27 mouse cellular contexts compared by ENCODE assay signal in genomic region chr5:35263716-35264115, GRCm38 (mm10). TPM values are rescaled to one million over a fixed set of nuclear protein-coding genes. Genes with fewer than 3 reads are reported as not detected.
DNase-seq lines count a peak whose midpoint lies in the region; ATAC-seq lines count a peak whose summit lies in the region.
"Had no signal": no experiment of that assay in that cellular context is flagged by ENCODE, and none has a peak within 500 bp of the region (broad histone marks: within the 10 kb centered on the region; RNA-seq: fewer than 3 reads in every experiment).

No protein-coding gene starts in this region.

- H3K4me1 ChIP-seq in lung, embryonic 16.5 days (replicated peaks; ENCODE audit: control insufficient read depth, insufficient read depth, low read length) = no peaks in the 10 kb centered on the region
- H3K4me1 ChIP-seq: embryonic facial prominence, embryonic 12.5 days; embryonic facial prominence, embryonic 15.5 days had no signal

- no peak overlapping the region for H3K27ac ChIP-seq in lung, embryonic 16.5 days (ENCODE audit: low read length)
- H3K27ac ChIP-seq: embryonic facial prominence, embryonic 12.5 days; embryonic facial prominence, embryonic 15.5 days; gastrocnemius, adult 2 months; hindbrain, embryonic 12.5 days had no signal

- no peak for DNase-seq in lung, postnatal 14 days
- DNase-seq in urinary bladder, adult 18-20 months (ENCODE audit: low spot score in 2 of 2) = peak; percentile 7
- no peak for DNase-seq in urinary bladder, adult 2 months (ENCODE audit: low spot score)
- peak; percentile 5 for DNase-seq in skeletal muscle tissue, adult 2 months (ENCODE audit: low read depth, low spot score)
- DNase-seq in left cerebral cortex, postnatal 36 days (ENCODE audit: low spot score in 2 of 2) = no peak
- DNase-seq: adrenal gland, adult 2 months; adrenal gland, postnatal 14 days; cerebellum, adult 11 months; cerebellum, adult 2 months; cerebellum, adult 9-11 months; cerebellum, postnatal 25 days; forebrain, postnatal 0 days; gastrocnemius, postnatal 14 days; heart, adult 11 months had no signal

- H3K27me3 ChIP-seq in lung, embryonic 16.5 days (ENCODE audit: control insufficient read depth, insufficient read depth, low read depth, low read length) = no peaks in the 10 kb centered on the region
- H3K27me3 ChIP-seq: embryonic facial prominence, embryonic 12.5 days; embryonic facial prominence, embryonic 15.5 days had no signal

- H3K4me2 ChIP-seq in lung, embryonic 16.5 days (ENCODE audit: low read depth, low read length) = no peak overlapping the region
- H3K4me2 ChIP-seq: embryonic facial prominence, embryonic 12.5 days; embryonic facial prominence, embryonic 15.5 days; heart, embryonic 11.5 days; hindbrain, embryonic 12.5 days had no signal

- WGBS in lung, embryonic 16.5 days = 7% methylated on average over 4 of the region's 4 CpGs

- no peak overlapping the region for H3K4me3 ChIP-seq in lung, embryonic 16.5 days (ENCODE audit: low read length)
- H3K4me3 ChIP-seq: embryonic facial prominence, embryonic 12.5 days; embryonic facial prominence, embryonic 15.5 days; gastrocnemius, adult 2 months; hindbrain, embryonic 12.5 days had no signal

- H3K36me3 ChIP-seq in lung, embryonic 16.5 days (ENCODE audit: control insufficient read depth, insufficient read depth, low read length) = no peaks in the 10 kb centered on the region
- H3K36me3 ChIP-seq: embryonic facial prominence, embryonic 12.5 days; embryonic facial prominence, embryonic 15.5 days; hindbrain, embryonic 12.5 days had no signal

- peak; percentile 85 for ATAC-seq in lung, embryonic 16.5 days (ENCODE audit: low read depth)
- ATAC-seq: CD4-positive, CD25-positive, alpha-beta regulatory T cell, adult 4 months; forebrain, embryonic 14.5 days; forebrain, postnatal 0 days had no signal

- intact Hi-C loops in left cerebral cortex, postnatal 36 days (cut with DNase I) = no loop called here

- no peak overlapping the region for H3K9ac ChIP-seq in lung, embryonic 16.5 days (ENCODE audit: low read length)
- H3K9ac ChIP-seq: embryonic facial prominence, embryonic 12.5 days; embryonic facial prominence, embryonic 15.5 days; forebrain, postnatal 0 days; hindbrain, embryonic 12.5 days had no signal

- no peaks in the 10 kb centered on the region for H3K9me3 ChIP-seq in lung, embryonic 16.5 days (ENCODE audit: control insufficient read depth, low read length)
- H3K9me3 ChIP-seq: embryonic facial prominence, embryonic 12.5 days; embryonic facial prominence, embryonic 15.5 days; hindbrain, embryonic 12.5 days had no signal

RNA-seq across cellular contexts. Expression of gene Adra2c, which starts 14.4 kb away (rescaled TPM):
- polyA plus RNA-seq in lung, embryonic 16.5 days (2015; fragmentation: Nextera tagmentation; extraction: Ambion mirVana) = not detected in 2 replicates
- polyA plus RNA-seq in urinary bladder, adult 2 months (2012; rRNA removed) = 0.33 and 0.34 TPM in 2 replicates
- 10 to 100 TPM; 22.9 to 24.1 TPM for total RNA-seq in left cerebral cortex, postnatal 36 days (2021)
- total RNA-seq: common myeloid progenitor, adult 5-6 weeks; hematopoietic stem cell, adult 5-6 weeks; MEL had no signal
- polyA plus RNA-seq: C2C12; CD4-positive, CD25-positive, alpha-beta regulatory T cell, adult 4 months; heart, postnatal 0 days had no signal

Comparison
In these comparisons a context has a peak if more than half of its experiments do, and no peak if none do; other contexts are left out.
1. DNase-seq: peak in urinary bladder, adult 18-20 months (2 of 2) and skeletal muscle tissue, adult 2 months (single experiment); none in lung, postnatal 14 days (single experiment), urinary bladder, adult 2 months (single experiment) and left cerebral cortex, postnatal 36 days (0 of 2).